Mouse (Mus musculus): ENCODE measurements at regions not wholly inside any gene's neighbourhood (a gene's known extent, or its start where the extent isn't known, plus 50 kb on each side); places are given as distances from the start of the nearest gene placed in this dataset.

- TF ChIP-seq E2F4 (IDR thresholded peaks at IDR 0.05; ENCODE audit: insufficient read depth) (no peak), POLR2A (IDR thresholded peaks at IDR 0.05; ENCODE audit: insufficient read length, low read depth) (no peak), TCF12 (IDR thresholded peaks at IDR 0.05; ENCODE audit: insufficient read depth, poor library complexity, severe bottlenecking) (no peak), POLR2AphosphoS2 (IDR thresholded peaks at IDR 0.05; ENCODE audit: insufficient read length, low read depth) (no peak)
Measured at GRCm38 (mm10) chr19:53464681-53465080, 64.2 kb upstream of the Dusp5 start.
